Mouse (Mus musculus): ENCODE measurements around the gene Pygb.

- TF ChIP-seq CTCF (IDR thresholded peaks at IDR 0.05; ENCODE audit: low read depth) (no peak), EP300 (IDR thresholded peaks at IDR 0.05; ENCODE audit: low read depth) (no peak)
Observed at GRCm38 (mm10) chr2:150855186-150855585, 68.7 kb downstream of the Pygb start.
